Mouse (Mus musculus) ES-E14 (cell line): ENCODE results near the gene Tbl1xr1. TPM values are rescaled to one million over a fixed set of nuclear protein-coding genes. Genes with fewer than 3 reads are reported as not detected.

Experiments
- DNase-seq: peaks from one replicate; pipeline ENCODE4 v3.0.0-alpha.2; 2013; ENCODE audit warnings: low read depth, low spot score
- H3K27ac ChIP-seq: 2 replicates; pipeline ENCODE4 v1.5.1; 2012; ENCODE audit warnings: low read depth, mild to moderate bottlenecking, low read length, moderate library complexity, mixed read lengths; ENCODE audit not compliant: poor library complexity, insufficient read depth, severe bottlenecking
- H3K36me3 ChIP-seq: 2 replicates; pipeline ENCODE4 v1.6.1; 2012; ENCODE audit warnings: mild to moderate bottlenecking, low read length, moderate library complexity, mixed read lengths; ENCODE audit not compliant: control insufficient read depth, poor library complexity, insufficient read depth, severe bottlenecking
- H3K4me1 ChIP-seq, 2 experiments: fragments of 150-350 bp in 1 of 2; sonication (generic) in 1 of 2; 2 replicates each; pipeline ENCODE4 v1.6.1; 2012; ENCODE audit warnings: low read length in 2 of 2, mild to moderate bottlenecking in 1 of 2, mixed read lengths in 1 of 2; ENCODE audit not compliant: control insufficient read depth in 2 of 2, insufficient read depth in 2 of 2, poor library complexity in 1 of 2
- H3K4me3 ChIP-seq, 2 experiments: fragments of 150-350 bp in 1 of 2; sonication (generic) in 1 of 2; 2 replicates each; pipeline ENCODE4 v1.5.1; 2012; ENCODE audit warnings: low read length in 2 of 2, low read depth in 1 of 2, mild to moderate bottlenecking in 1 of 2, mixed read lengths in 1 of 2; ENCODE audit not compliant: insufficient read depth in 1 of 2, poor library complexity in 1 of 2, severe bottlenecking in 1 of 2
- H3K9ac ChIP-seq: 2 replicates; pipeline ENCODE4 v1.6.1; 2012; ENCODE audit warnings: low read depth, mild to moderate bottlenecking, low read length, mixed read lengths; ENCODE audit not compliant: poor library complexity, insufficient read depth, severe bottlenecking
- H3K9me3 ChIP-seq: fragments of 150-350 bp; sonication (generic); 2 replicates; pipeline ENCODE4 v1.6.1; 2012; ENCODE audit warnings: low read depth, mild to moderate bottlenecking, low read length; ENCODE audit not compliant: control insufficient read depth, insufficient read depth
- CHD2 ChIP-seq: IDR thresholded peaks from 2 replicates; pipeline ENCODE4 v1.6.1; 2014; ENCODE audit warnings: mild to moderate bottlenecking, low read depth, low read length, inconsistent platforms
- HCFC1 ChIP-seq: IDR thresholded peaks from 2 replicates; pipeline ENCODE4 v1.6.1; 2012; ENCODE audit warnings: low read length, inconsistent platforms, borderline replicate concordance; ENCODE audit not compliant: insufficient read depth
- MAFK ChIP-seq: IDR thresholded peaks from 2 replicates; pipeline ENCODE4 v1.6.1; 2014; ENCODE audit warnings: mild to moderate bottlenecking, low read depth, low read length, inconsistent platforms; ENCODE audit not compliant: insufficient read depth
- ZC3H11A ChIP-seq: IDR thresholded peaks from 2 replicates; pipeline ENCODE4 v1.6.1; 2012; ENCODE audit warnings: low read depth, mild to moderate bottlenecking, inconsistent platforms, low read length, borderline replicate concordance
- ZNF384 ChIP-seq: IDR thresholded peaks from 2 replicates; pipeline ENCODE4 v1.6.1; 2012; ENCODE audit warnings: low read depth, low read length, inconsistent platforms
- in situ Hi-C, 2 experiments: fragments of 600-800 bp; cut with MboI; formaldehyde crosslinking; loops; one replicate each; pipeline ENCODE4 v1.15.1; 2025; ENCODE audit warnings: low sequenced_read_pairs in 2 of 2, inconsistent platforms in 1 of 2; ENCODE audit not compliant: unreplicated experiment in 2 of 2
- total RNA-seq: library from RNA; depleted of rRNA; stranded (reverse); fragments of 300-350 nt; gene quantifications from 2 replicates; pipeline ENCODE4 v1.2.3, GENCODE M21; 2012

The Tbl1xr1 gene
- total RNA-seq, 1 experiment: 64.6 TPM

- in situ Hi-C loops: loop anchor here (5.0 to 10.0 kb wide), 2 partner anchors 140 to 142 kb away; no protein-coding TSS in a partner anchor
- no peak for DNase-seq
- Histone ChIP-seq H3K4me1 (peaks cover 8 to 22% of the 10 kb centered on the region in 2 experiments), H3K4me3 (peak overlapping the region; percentile 91 to 98), H3K36me3 (peaks cover 7% of the 10 kb centered on the region; the same call in 1 of the 2 replicates), H3K9me3 (no peaks in the 10 kb centered on the region), H3K9ac (peak overlapping the region; percentile 97), H3K27ac (peak overlapping the region; percentile 100)
- no peak for TF ChIP-seq HCFC1
- TF ChIP-seq ZNF384: peak; percentile 90
Observed at GRCm38 (mm10) chr3:22076936-22077656, 644 bp downstream of the Tbl1xr1 start.

DNA sequence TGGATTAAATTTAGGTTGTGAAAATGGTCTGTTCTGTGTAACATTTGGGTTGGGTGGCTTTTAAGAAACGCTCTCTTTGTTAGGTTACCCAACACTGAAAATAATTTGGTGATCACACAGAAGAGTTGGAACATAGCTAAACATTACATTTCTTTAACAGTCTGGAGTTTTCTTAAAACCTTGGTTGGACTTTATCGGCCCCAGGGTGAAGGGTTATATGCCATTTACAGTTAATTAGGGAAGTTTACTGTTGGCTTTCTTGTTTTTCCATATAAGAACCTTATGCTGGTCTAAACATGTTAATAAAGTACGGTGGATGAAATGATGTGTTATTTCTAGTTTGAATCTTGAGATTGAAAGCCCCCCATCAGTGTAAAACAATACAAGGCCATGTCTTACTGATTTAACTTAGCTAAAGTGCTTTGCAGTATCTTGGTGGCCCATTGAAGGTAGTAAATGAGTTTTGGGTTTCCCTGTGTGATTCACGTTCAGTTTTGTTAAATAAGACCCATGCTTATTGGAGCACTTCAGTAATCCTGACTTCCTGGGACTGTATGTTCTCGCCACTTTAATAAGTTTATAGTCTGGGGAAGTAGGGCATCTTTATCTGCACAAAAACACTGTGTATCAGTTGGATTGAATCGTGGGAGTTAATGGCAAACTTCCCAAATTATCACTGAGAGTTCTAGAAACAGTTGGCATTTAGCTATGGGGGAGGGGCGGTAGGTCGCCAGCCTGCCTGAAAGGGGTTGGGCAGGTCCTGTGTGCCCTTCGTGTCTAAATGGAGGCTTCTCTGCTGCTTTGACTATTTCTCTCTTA is 1.4 kb downstream of the Tbl1xr1 start:
- in situ Hi-C loops: loop anchor here (5.0 to 10.0 kb wide), 2 partner anchors 141 to 143 kb away; no protein-coding TSS in a partner anchor
- peak overlapping the region; percentile 97; the same call in 1 of the 2 replicates for H3K9ac ChIP-seq
- no peaks in the 10 kb centered on the region for H3K9me3 ChIP-seq
- H3K4me1 ChIP-seq: peaks cover 8 to 22% of the 10 kb centered on the region in 2 experiments
- peaks cover 7% of the 10 kb centered on the region; the same call in 1 of the 2 replicates for H3K36me3 ChIP-seq
- DNase-seq: no peak
- no peak overlapping the region for H3K27ac ChIP-seq
- H3K4me3 ChIP-seq: peak overlapping the region; percentile 91 to 98
- no peak for TF ChIP-seq ZC3H11A
- no peak for TF ChIP-seq MAFK

- H3K36me3 ChIP-seq: peaks cover 7% of the 10 kb centered on the region; the same call in 1 of the 2 replicates
- H3K9me3 ChIP-seq: no peaks in the 10 kb centered on the region
- TF ChIP-seq ZC3H11A (no peak), ZNF384 (no peak), CHD2 (no peak), HCFC1 (no peak), MAFK (no peak)
- no peak for DNase-seq
- H3K27ac ChIP-seq: no peak overlapping the region
- peak overlapping the region; percentile 91 to 98; a peak in 3 of 4 replicates for H3K4me3 ChIP-seq
- H3K9ac ChIP-seq: no peak overlapping the region
- in situ Hi-C loops: loop anchor here (5.0 to 10.0 kb wide), 2 partner anchors 141 to 144 kb away; no protein-coding TSS in a partner anchor
- peaks cover 8 to 22% of the 10 kb centered on the region in 2 experiments for H3K4me1 ChIP-seq
Observed at GRCm38 (mm10) chr3:22078529-22078928, 2.1 kb downstream of the Tbl1xr1 start.

- no peaks in the 10 kb centered on the region for H3K9me3 ChIP-seq
- H3K36me3 ChIP-seq: peaks cover 7% of the 10 kb centered on the region; the same call in 1 of the 2 replicates
- H3K4me3 ChIP-seq: no peak overlapping the region
- peaks cover 10 to 19% of the 10 kb centered on the region in 2 experiments for H3K4me1 ChIP-seq
- no peak overlapping the region for H3K27ac ChIP-seq
- H3K9ac ChIP-seq: no peak overlapping the region
- no peak for DNase-seq
- no peak for TF ChIP-seq CHD2
- in situ Hi-C loops: no loop called here
Observed at GRCm38 (mm10) chr3:22081869-22082268, 5.4 kb downstream of the Tbl1xr1 start.
